Mouse (Mus musculus) liver, embryonic 11.5 days (tissue): ENCODE data around the gene Bpifb9b. TPM values are rescaled to one million over a fixed set of nuclear protein-coding genes. Genes with fewer than 3 reads are reported as not detected.

Source experiments
- polyA plus RNA-seq: library from polyadenylated mRNA; unstranded; fragments of >200 nt; fragmentation: Nextera tagmentation; extraction: Ambion mirVana; gene quantifications from 2 replicates; pipeline ENCODE4 v1.2.1, GENCODE M21; 2014

Bpifb9b gene
- polyA plus RNA-seq, 1 experiment from 2014 or later = not detected

Other genes with a start within 250 kb of the Bpifb9b start
- gene Bpifa3, start 176.9 kb upstream of the Bpifb9b start, polyA plus RNA-seq = not detected in 2 replicates
- gene Bpifa1, start 164.3 kb upstream of the Bpifb9b start, polyA plus RNA-seq = 0.32 TPM in 1 of 2 replicates, not detected in the other
- not detected in 2 replicates for gene Bpifa5, start 144.6 kb upstream of the Bpifb9b start, polyA plus RNA-seq
- 0.14 TPM in 1 of 2 replicates, not detected in the other for gene Bpifb1, start 116.4 kb upstream of the Bpifb9b start, polyA plus RNA-seq
- not detected in 2 replicates for gene Bpifb5, start 83.5 kb upstream of the Bpifb9b start, polyA plus RNA-seq
- not detected in 2 replicates for gene Bpifb9a, start 49.4 kb upstream of the Bpifb9b start, polyA plus RNA-seq
- 23.5 and 23.7 TPM in 2 replicates for gene Cdk5rap1, start 65.8 kb downstream of the Bpifb9b start, polyA plus RNA-seq
- 1.5 and 2.4 TPM in 2 replicates for gene Snta1, start 100.9 kb downstream of the Bpifb9b start, polyA plus RNA-seq
- gene Cbfa2t2, start 129.3 kb downstream of the Bpifb9b start, polyA plus RNA-seq = 23.5 and 23.6 TPM in 2 replicates
- gene 1700003F12Rik, start 239.9 kb downstream of the Bpifb9b start, polyA plus RNA-seq = 1.0 and 1.8 TPM in 2 replicates
- gene Actl10, start 244.5 kb downstream of the Bpifb9b start, polyA plus RNA-seq = 0.25 TPM in 1 of 2 replicates, not detected in the other